Mouse (Mus musculus) liver, embryonic 12.5 days (tissue): ENCODE measurements at regions not wholly inside any gene's neighbourhood (a gene's known extent, or its start where the extent isn't known, plus 50 kb on each side); places are given as distances from the start of the nearest gene placed in this dataset.

Experiments
- ATAC-seq: fragments of 200-750 bp; cut with Nextera tagmentation; 2 replicates; pipeline ENCODE4 v1.8.0; 2017; ENCODE audit warnings: moderate number of reproducible peaks, mild to moderate bottlenecking, moderate library complexity
- H3K27ac ChIP-seq: fragments of 300-500 bp; sonication (generic); 2 replicates; pipeline ENCODE4 v1.5.1; 2016; ENCODE audit warnings: mild to moderate bottlenecking
- H3K27me3 ChIP-seq: fragments of 300-500 bp; sonication (generic); replicated peaks from 2 replicates; pipeline ENCODE4 v1.6.1; 2016; ENCODE audit warnings: mild to moderate bottlenecking, moderate library complexity
- H3K36me3 ChIP-seq: fragments of 300-500 bp; sonication (generic); 2 replicates; pipeline ENCODE4 v1.6.1; 2016; ENCODE audit warnings: mild to moderate bottlenecking, moderate library complexity
- H3K4me1 ChIP-seq: fragments of 300-500 bp; sonication (generic); 2 replicates; pipeline ENCODE4 v1.6.1; 2016
- H3K4me2 ChIP-seq: fragments of 300-500 bp; sonication (generic); 2 replicates; pipeline ENCODE4 v1.6.1; 2016; ENCODE audit warnings: mild to moderate bottlenecking, moderate library complexity
- H3K4me3 ChIP-seq: fragments of 300-500 bp; sonication (generic); 2 replicates; pipeline ENCODE4 v1.5.1; 2016; ENCODE audit warnings: mild to moderate bottlenecking, moderate library complexity
- H3K9ac ChIP-seq: fragments of 300-500 bp; sonication (generic); 2 replicates; pipeline ENCODE4 v1.6.1; 2016; ENCODE audit warnings: mild to moderate bottlenecking, moderate library complexity
- H3K9me3 ChIP-seq: fragments of 300-500 bp; sonication (generic); replicated peaks from 2 replicates; pipeline ENCODE4 v1.6.1; 2016; ENCODE audit warnings: mild to moderate bottlenecking, moderate library complexity
- WGBS: fragments of 180-500 bp; shearing (Covaris S2); methylation state at CpG from one replicate; pipeline ENCODE4 v1.1.7; 2016; ENCODE audit not compliant: insufficient replicate concordance; 5-methylcytosine and 5-hydroxymethylcytosine counted together

DNA sequence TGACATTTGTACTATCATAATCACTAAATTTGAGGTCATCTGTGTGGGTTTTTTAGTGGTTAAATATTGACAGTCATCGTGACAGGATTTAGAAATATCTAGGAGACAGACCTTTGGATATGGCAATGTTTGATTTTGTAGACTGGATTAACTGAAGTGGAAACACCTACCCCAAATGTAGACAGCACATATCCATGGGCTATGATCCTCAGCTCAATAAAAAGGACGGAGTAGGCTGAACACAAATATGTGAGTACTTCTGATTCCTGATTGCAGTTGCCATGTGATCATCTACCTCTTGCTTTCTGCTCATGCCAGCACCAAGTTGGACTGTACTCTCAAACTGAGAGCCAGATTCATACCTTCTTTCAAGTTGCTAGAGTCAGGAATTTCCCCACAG is 674.4 kb downstream of the Kcna4 start:
- Histone ChIP-seq H3K9ac (no peak overlapping the region), H3K4me1 (no peaks in the 10 kb centered on the region), H3K4me3 (no peak overlapping the region), H3K4me2 (no peak overlapping the region), H3K36me3 (no peaks in the 10 kb centered on the region), H3K27ac (no peak overlapping the region), H3K9me3 (no peaks in the 10 kb centered on the region), H3K27me3 (no peaks in the 10 kb centered on the region)
- WGBS, result 64% methylated on average over 2 of the region's 2 CpGs
- no peak for ATAC-seq

- Histone ChIP-seq H3K9ac (no peak overlapping the region), H3K9me3 (no peaks in the 10 kb centered on the region), H3K36me3 (no peaks in the 10 kb centered on the region), H3K4me1 (no peaks in the 10 kb centered on the region), H3K27ac (no peak overlapping the region), H3K4me2 (no peak overlapping the region), H3K4me3 (no peak overlapping the region), H3K27me3 (no peaks in the 10 kb centered on the region)
- no peak for ATAC-seq
- 70% methylated on average over 7 of the region's 7 CpGs for WGBS
These were observed 675.2 kb downstream of the Kcna4 start for GRCm38 (mm10) chr2:107965336-107966306.

- Histone ChIP-seq H3K27me3 (no peaks in the 10 kb centered on the region), H3K36me3 (no peaks in the 10 kb centered on the region), H3K4me3 (no peak overlapping the region), H3K4me2 (no peak overlapping the region), H3K4me1 (no peaks in the 10 kb centered on the region), H3K9ac (no peak overlapping the region), H3K9me3 (no peaks in the 10 kb centered on the region), H3K27ac (no peak overlapping the region)
- ATAC-seq, result no peak
- WGBS, result 47% methylated on average over 2 of the region's 2 CpGs
These were observed 678.1 kb downstream of the Kcna4 start for GRCm38 (mm10) chr2:107968526-107968925.

GRCm38 (mm10) chr2:107969526-107969925 is 679.1 kb downstream of the Kcna4 start:
- no peaks in the 10 kb centered on the region for H3K27me3 ChIP-seq
- no peaks in the 10 kb centered on the region for H3K36me3 ChIP-seq
- H3K27ac ChIP-seq, result no peak overlapping the region
- H3K4me1 ChIP-seq, result no peaks in the 10 kb centered on the region
- ATAC-seq, result no peak
- H3K9me3 ChIP-seq, result no peaks in the 10 kb centered on the region
- 60% methylated on average over 2 of the region's 2 CpGs for WGBS
- no peak overlapping the region for H3K9ac ChIP-seq
- no peak overlapping the region for H3K4me3 ChIP-seq
- no peak overlapping the region for H3K4me2 ChIP-seq

DNA sequence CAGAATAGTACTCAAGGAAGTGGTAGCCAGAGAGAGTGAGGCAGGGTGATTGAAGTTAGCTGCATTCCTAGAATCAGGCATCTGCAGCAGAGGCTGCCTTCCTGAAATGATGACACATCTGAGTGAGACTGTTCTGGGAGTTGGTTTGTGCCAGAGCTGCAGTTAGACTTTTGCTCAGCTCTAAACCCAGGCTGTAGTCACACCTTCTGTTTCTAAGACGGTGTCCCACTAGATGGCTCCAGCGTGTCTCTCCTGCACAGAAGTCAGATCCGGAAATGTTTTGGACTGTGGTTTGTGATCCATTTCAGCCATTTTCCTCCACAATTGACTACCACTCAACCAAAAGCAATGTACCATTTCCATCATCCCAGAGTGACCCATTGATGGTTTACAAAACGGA is 683.1 kb downstream of the Kcna4 start:
- Histone ChIP-seq H3K4me1 (no peaks in the 10 kb centered on the region), H3K9ac (no peak overlapping the region), H3K27me3 (no peaks in the 10 kb centered on the region), H3K36me3 (no peaks in the 10 kb centered on the region), H3K4me3 (no peak overlapping the region), H3K4me2 (no peak overlapping the region), H3K27ac (no peak overlapping the region), H3K9me3 (no peaks in the 10 kb centered on the region)
- WGBS, result 47% methylated on average over 4 of the region's 4 CpGs
- no peak for ATAC-seq

DNA sequence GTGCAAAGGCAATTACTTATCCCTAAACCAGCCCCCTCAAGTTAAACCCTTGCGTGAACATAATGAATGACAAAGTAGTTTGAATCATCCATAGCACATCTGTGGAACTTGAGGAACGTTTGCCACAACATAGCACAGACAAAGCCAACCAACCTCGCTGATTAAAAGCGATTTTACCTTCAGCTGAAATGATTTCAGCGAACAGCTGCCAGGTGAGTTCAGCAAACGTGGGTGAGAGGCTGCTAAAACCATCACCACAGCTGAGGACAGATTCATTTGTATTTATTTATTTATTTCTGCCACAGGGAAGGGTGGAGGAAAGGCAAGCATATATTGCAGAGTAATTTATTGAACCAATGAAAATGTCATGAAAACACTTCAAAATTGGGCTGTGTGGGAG is 704.4 kb downstream of the Kcna4 start:
- ATAC-seq, result no peak
- Histone ChIP-seq H3K36me3 (no peaks in the 10 kb centered on the region), H3K27me3 (no peaks in the 10 kb centered on the region), H3K4me1 (no peaks in the 10 kb centered on the region), H3K27ac (no peak overlapping the region), H3K9me3 (no peaks in the 10 kb centered on the region), H3K4me2 (no peak overlapping the region), H3K4me3 (no peak overlapping the region), H3K9ac (no peak overlapping the region)
- 45% methylated on average over 6 of the region's 6 CpGs for WGBS

- H3K9me3 ChIP-seq, result no peaks in the 10 kb centered on the region
- no peaks in the 10 kb centered on the region for H3K36me3 ChIP-seq
- H3K4me2 ChIP-seq, result no peak overlapping the region
- H3K27me3 ChIP-seq, result no peaks in the 10 kb centered on the region
- no peaks in the 10 kb centered on the region for H3K4me1 ChIP-seq
- no peak overlapping the region for H3K9ac ChIP-seq
- no peak overlapping the region for H3K27ac ChIP-seq
- ATAC-seq, result no peak
- H3K4me3 ChIP-seq, result no peak overlapping the region
- 32% methylated on average over 3 of the region's 3 CpGs for WGBS
These were observed 721.1 kb downstream of the Kcna4 start for GRCm38 (mm10) chr2:108011534-108011933.

GRCm38 (mm10) chr2:108023206-108023605 is 732.8 kb downstream of the Kcna4 start:
- no peaks in the 10 kb centered on the region for H3K36me3 ChIP-seq
- H3K9ac ChIP-seq, result no peak overlapping the region
- 58% methylated on average over 3 of the region's 3 CpGs for WGBS
- H3K4me2 ChIP-seq, result no peak overlapping the region
- ATAC-seq, result no peak
- no peaks in the 10 kb centered on the region for H3K9me3 ChIP-seq
- H3K4me1 ChIP-seq, result no peaks in the 10 kb centered on the region
- H3K27me3 ChIP-seq, result no peaks in the 10 kb centered on the region
- no peak overlapping the region for H3K4me3 ChIP-seq
- H3K27ac ChIP-seq, result no peak overlapping the region

- Histone ChIP-seq H3K9me3 (no peaks in the 10 kb centered on the region), H3K36me3 (no peaks in the 10 kb centered on the region), H3K4me1 (no peaks in the 10 kb centered on the region), H3K4me3 (no peak overlapping the region), H3K9ac (no peak overlapping the region), H3K27me3 (no peaks in the 10 kb centered on the region), H3K4me2 (no peak overlapping the region), H3K27ac (no peak overlapping the region)
- 79% methylated on average over 2 of the region's 2 CpGs for WGBS
- ATAC-seq, result no peak
These were observed 740.2 kb downstream of the Kcna4 start for GRCm38 (mm10) chr2:108030657-108031056.

DNA sequence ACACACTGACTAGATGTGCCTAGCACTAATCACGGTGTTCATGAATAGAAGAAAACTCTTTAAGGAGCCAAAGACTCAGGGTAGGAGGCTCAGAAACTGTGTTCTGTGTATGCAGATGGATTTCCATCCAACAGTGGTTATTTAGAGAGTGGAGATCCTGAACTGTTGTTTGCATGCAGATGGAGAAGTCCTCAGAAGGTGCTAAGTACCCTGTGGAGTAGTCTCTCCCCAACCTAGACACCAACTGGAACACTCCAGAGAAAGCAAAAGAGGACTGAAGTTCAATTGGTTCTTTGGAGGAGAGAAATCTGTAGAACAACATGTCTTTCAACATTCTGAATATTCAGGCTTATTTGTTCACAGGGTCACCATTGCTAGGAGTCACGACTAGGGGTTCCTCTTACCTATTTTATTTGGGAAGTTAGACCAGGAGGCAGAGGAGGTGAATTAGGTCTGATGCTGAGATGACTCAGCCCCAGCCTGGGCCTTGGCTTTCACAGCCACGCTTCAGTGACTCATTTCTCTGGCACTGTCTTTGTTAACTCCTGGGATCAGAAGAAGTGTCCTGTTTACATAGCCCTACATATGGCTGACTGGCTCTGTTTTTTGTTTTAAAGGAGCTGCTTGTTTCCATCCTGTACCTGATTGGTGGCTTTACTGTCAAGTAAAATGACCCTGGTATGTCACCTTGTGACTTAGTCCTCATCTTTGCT is 742.0 kb downstream of the Kcna4 start:
- Histone ChIP-seq H3K4me2 (no peak overlapping the region), H3K4me3 (no peak overlapping the region), H3K9me3 (no peaks in the 10 kb centered on the region), H3K9ac (no peak overlapping the region), H3K27me3 (no peaks in the 10 kb centered on the region), H3K36me3 (no peaks in the 10 kb centered on the region), H3K4me1 (no peaks in the 10 kb centered on the region), H3K27ac (no peak overlapping the region)
- no peak for ATAC-seq
- 56% methylated on average over 3 of the region's 3 CpGs for WGBS

- no peak overlapping the region for H3K4me2 ChIP-seq
- H3K4me1 ChIP-seq, result no peaks in the 10 kb centered on the region
- no peak overlapping the region for H3K27ac ChIP-seq
- no peaks in the 10 kb centered on the region for H3K9me3 ChIP-seq
- 54% methylated on average over 8 of the region's 8 CpGs for WGBS
- no peak overlapping the region for H3K9ac ChIP-seq
- no peaks in the 10 kb centered on the region for H3K27me3 ChIP-seq
- no peak for ATAC-seq
- H3K4me3 ChIP-seq, result no peak overlapping the region
- no peaks in the 10 kb centered on the region for H3K36me3 ChIP-seq
These were observed 743.1 kb downstream of the Kcna4 start for GRCm38 (mm10) chr2:108033328-108034182.

DNA sequence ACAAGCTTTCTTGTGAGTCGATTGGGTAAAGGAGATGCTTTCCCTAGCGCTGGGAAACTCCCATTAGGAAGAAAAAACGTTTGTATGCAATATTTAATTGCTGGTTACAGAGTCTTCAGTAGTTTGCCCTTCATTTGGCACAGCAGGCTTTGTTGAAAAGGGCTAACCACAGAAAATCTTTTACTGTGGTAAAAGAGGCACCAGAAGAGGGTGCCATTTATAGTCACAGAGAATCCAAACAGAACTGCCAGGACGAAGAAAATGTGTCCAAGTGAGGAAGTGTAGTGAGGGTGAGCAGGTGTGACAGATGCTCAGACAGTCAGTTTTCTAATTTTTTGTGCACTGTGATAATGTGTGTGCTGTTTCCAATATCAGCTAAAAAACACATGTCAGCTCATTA is 744.4 kb downstream of the Kcna4 start:
- Histone ChIP-seq H3K9me3 (no peaks in the 10 kb centered on the region), H3K36me3 (no peaks in the 10 kb centered on the region), H3K9ac (no peak overlapping the region), H3K4me3 (no peak overlapping the region), H3K27me3 (no peaks in the 10 kb centered on the region), H3K4me1 (no peaks in the 10 kb centered on the region), H3K4me2 (no peak overlapping the region), H3K27ac (no peak overlapping the region)
- no peak for ATAC-seq
- WGBS, result 45% methylated on average over 4 of the region's 4 CpGs
